Mouse (Mus musculus): ENCODE measurements around the gene Sh2b1. TPM values are rescaled to one million over a fixed set of nuclear protein-coding genes. Genes with fewer than 3 reads are reported as not detected.

Sh2b1 gene
- 39.4 and 42.2 TPM in 2 replicates for polyA plus RNA-seq (2014; fragmentation: Nextera tagmentation; extraction: Ambion mirVana)

DNA sequence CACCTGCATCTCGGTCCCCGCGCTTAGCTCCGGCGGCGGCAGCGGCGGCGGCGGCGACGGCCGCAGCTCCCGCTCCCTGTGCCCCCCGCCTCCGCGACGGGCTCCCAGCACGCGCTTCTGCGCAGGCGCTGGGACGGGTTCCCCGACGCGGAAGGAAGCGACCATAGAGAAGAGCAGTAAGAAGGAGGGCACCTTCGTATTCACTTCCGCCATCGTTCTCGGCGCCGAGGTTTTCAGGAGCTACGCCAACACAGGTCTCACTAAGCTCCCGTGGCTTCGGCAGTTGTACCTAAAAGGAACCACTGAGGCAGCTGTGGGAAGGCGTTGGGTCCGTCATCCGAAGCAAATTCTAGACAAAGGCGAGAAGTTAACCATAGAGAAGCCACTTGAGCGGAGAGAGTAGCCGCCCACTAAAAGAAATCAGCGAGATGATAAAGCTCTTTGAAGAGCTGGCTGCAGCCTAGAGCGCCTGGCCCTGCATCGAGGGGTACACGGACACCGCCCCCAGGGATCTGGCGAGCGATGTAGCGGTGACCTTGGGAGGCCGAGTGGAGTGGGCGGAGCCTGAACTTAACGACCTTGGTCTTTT, at the start of gene Sh2b1:
TSS of gene Sh2b1 (minus strand) at position 432 of the 589 bp plus-strand sequence.
- H3K9me3 ChIP-seq (ENCODE audit: control insufficient read depth, low read depth, low read length), result no peaks in the 10 kb centered on the region
- WGBS, result under 1% methylated on average over 52 of the region's 53 CpGs
- H3K36me3 ChIP-seq (ENCODE audit: control insufficient read depth, insufficient read depth, low read length), result peaks cover 23% of the 10 kb centered on the region
- H3K4me1 ChIP-seq (ENCODE audit: control insufficient read depth, insufficient read depth, low read length), result peaks cover 11% of the 10 kb centered on the region
- H3K27ac ChIP-seq (ENCODE audit: low read length), result peak within 1 kb of the TSS; percentile 84; the same call in 1 of the 2 replicates
- H3K4me3 ChIP-seq (ENCODE audit: low read depth, low read length), result peak within 1 kb of the TSS; percentile 62
- H3K4me2 ChIP-seq (replicated peaks; ENCODE audit: low read depth, low read length), result peak within 1 kb of the TSS; percentile 78
- no peaks in the 10 kb centered on the region for H3K27me3 ChIP-seq (ENCODE audit: control insufficient read depth, insufficient read depth, low read length)
- H3K9ac ChIP-seq (replicated peaks; ENCODE audit: low read depth, low read length), result peak within 1 kb of the TSS; percentile 93
- peak; percentile 91 for ATAC-seq (ENCODE audit: insufficient number of reproducible peaks, insufficient read depth, low FRiP score, low read depth)

DNA sequence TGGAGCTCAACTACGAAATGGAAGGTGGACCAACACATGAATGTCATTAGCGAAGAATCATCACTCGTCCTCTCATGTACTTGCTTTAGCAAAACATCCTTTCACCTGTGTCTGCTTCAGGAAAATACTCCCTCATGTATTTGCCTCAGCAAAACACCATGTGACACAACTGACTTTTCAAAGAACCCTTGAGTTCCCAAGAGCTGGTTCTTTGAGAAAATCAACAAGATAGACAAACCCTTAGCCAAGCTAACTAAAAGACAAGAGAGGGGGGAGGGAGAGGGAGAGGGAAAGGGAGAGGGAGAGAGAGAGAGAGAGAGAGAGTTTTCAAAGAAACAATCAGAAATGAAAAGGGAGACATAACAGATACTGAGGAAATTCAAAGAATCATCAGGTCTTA, 48.1 kb upstream of the Sh2b1 start:
- no peak overlapping the region for H3K4me3 ChIP-seq (ENCODE audit: low read depth, low read length)
- no peaks in the 10 kb centered on the region for H3K27me3 ChIP-seq (ENCODE audit: control insufficient read depth, insufficient read depth, low read length)
- H3K4me1 ChIP-seq (ENCODE audit: control insufficient read depth, insufficient read depth, low read length), result no peaks in the 10 kb centered on the region
- no peak overlapping the region for H3K27ac ChIP-seq (ENCODE audit: low read length)
- H3K4me2 ChIP-seq (replicated peaks; ENCODE audit: low read depth, low read length), result no peak overlapping the region
- WGBS, result 87% methylated on average over 3 of the region's 3 CpGs
- H3K9me3 ChIP-seq (ENCODE audit: control insufficient read depth, low read depth, low read length), result no peaks in the 10 kb centered on the region
- H3K9ac ChIP-seq (replicated peaks; ENCODE audit: low read depth, low read length), result no peak overlapping the region
- ATAC-seq (ENCODE audit: insufficient number of reproducible peaks, insufficient read depth, low FRiP score, low read depth), result no peak
- H3K36me3 ChIP-seq (ENCODE audit: control insufficient read depth, insufficient read depth, low read length), result no peaks in the 10 kb centered on the region

DNA sequence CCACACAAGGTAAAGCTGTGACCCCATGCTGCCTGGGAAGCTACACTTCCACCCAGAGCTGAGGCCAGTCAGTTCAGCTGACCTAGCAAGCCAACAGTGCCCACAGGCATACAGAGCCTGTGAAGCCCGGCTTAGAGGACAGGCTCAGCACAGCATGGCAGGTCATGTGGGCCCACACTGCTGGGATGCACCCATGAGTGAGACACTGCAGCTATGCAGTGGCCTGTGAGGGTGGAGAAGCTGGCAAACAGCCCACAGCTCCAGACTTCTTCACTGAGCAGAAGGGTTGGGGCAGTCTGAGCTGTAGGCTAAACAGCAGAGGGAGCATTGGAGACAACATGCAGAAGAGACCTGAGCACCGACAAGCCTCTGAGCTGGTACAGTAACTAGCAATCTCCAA, 44.3 kb upstream of the Sh2b1 start:
- no peaks in the 10 kb centered on the region for H3K4me1 ChIP-seq (ENCODE audit: control insufficient read depth, insufficient read depth, low read length)
- H3K27me3 ChIP-seq (ENCODE audit: control insufficient read depth, insufficient read depth, low read length), result no peaks in the 10 kb centered on the region
- no peak overlapping the region for H3K27ac ChIP-seq (ENCODE audit: low read length)
- WGBS, result 60% methylated on average over 2 of the region's 2 CpGs
- H3K9me3 ChIP-seq (ENCODE audit: control insufficient read depth, low read depth, low read length), result no peaks in the 10 kb centered on the region
- no peak overlapping the region for H3K4me3 ChIP-seq (ENCODE audit: low read depth, low read length)
- ATAC-seq (ENCODE audit: insufficient number of reproducible peaks, insufficient read depth, low FRiP score, low read depth), result no peak
- H3K4me2 ChIP-seq (replicated peaks; ENCODE audit: low read depth, low read length), result no peak overlapping the region
- H3K9ac ChIP-seq (replicated peaks; ENCODE audit: low read depth, low read length), result no peak overlapping the region
- no peaks in the 10 kb centered on the region for H3K36me3 ChIP-seq (ENCODE audit: control insufficient read depth, insufficient read depth, low read length)

DNA sequence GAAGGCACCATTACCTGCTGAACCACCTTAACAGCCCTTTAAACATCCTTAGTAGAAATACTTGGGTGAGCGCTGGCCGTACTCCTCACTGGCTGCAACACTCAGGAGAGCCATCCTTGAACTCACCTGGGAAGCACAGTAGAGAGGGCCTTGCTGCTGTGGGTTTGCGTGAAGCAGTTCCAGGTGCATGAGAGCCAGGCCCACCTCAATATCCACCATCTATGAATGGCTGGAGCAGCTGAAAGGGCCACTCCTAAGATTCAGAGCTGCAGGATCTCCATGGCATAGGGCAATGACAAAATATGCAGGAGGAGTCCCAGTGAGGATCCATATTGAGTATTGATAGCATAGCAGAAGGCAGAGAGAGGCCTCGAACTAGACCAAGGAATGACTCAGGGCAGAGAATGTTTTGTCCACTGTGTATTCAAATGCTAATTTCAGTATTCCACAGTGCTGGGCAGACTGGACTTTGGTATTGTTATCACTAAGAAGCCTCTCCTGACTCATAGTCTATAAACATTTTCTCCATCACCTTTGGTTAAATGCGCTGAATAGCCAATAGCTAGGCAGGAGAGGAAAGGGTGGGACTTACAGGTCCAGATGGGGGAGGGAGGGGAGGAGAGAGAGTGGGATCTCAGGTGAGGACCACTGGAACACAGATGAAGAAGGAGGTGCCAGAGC, 43.2 kb upstream of the Sh2b1 start:
- Histone ChIP-seq H3K27me3 (ENCODE audit: control insufficient read depth, insufficient read depth, low read length) (no peaks in the 10 kb centered on the region), H3K9ac (replicated peaks; ENCODE audit: low read depth, low read length) (no peak overlapping the region), H3K4me2 (replicated peaks; ENCODE audit: low read depth, low read length) (no peak overlapping the region), H3K4me3 (ENCODE audit: low read depth, low read length) (no peak overlapping the region), H3K27ac (ENCODE audit: low read length) (no peak overlapping the region), H3K9me3 (ENCODE audit: control insufficient read depth, low read depth, low read length) (no peaks in the 10 kb centered on the region), H3K36me3 (ENCODE audit: control insufficient read depth, insufficient read depth, low read length) (no peaks in the 10 kb centered on the region), H3K4me1 (ENCODE audit: control insufficient read depth, insufficient read depth, low read length) (no peaks in the 10 kb centered on the region)
- WGBS, result 84% methylated on average over 5 of the region's 5 CpGs
- ATAC-seq (ENCODE audit: insufficient number of reproducible peaks, insufficient read depth, low FRiP score, low read depth), result no peak; the same call in 1 of the 2 replicates

DNA sequence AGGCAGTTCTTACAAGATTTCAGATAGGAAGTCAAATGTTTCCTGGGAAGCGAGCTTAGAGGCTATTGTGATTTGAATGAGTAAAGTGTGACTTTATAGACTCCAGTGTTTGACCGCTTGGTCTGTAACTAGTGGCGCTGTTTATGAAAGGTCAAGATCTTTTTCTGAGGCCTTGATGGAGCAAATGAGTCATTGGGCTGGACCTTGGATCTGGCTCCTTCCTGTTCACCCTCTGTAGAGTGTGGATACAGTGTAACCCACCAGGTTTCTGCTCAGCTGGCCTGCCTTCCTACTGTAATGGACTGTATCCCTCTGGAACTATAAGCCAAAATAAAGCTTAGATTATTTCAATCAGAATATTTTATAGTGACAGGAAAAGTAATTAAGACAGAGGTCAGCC, 36.1 kb upstream of the Sh2b1 start:
- no peak overlapping the region for H3K9ac ChIP-seq (replicated peaks; ENCODE audit: low read depth, low read length)
- no peaks in the 10 kb centered on the region for H3K27me3 ChIP-seq (ENCODE audit: control insufficient read depth, insufficient read depth, low read length)
- no peaks in the 10 kb centered on the region for H3K36me3 ChIP-seq (ENCODE audit: control insufficient read depth, insufficient read depth, low read length)
- WGBS, result 78% methylated on average over 3 of the region's 3 CpGs
- no peak overlapping the region for H3K27ac ChIP-seq (ENCODE audit: low read length)
- H3K4me1 ChIP-seq (ENCODE audit: control insufficient read depth, insufficient read depth, low read length), result no peaks in the 10 kb centered on the region
- no peak for ATAC-seq (ENCODE audit: insufficient number of reproducible peaks, insufficient read depth, low FRiP score, low read depth)
- no peak overlapping the region for H3K4me2 ChIP-seq (replicated peaks; ENCODE audit: low read depth, low read length)
- no peaks in the 10 kb centered on the region for H3K9me3 ChIP-seq (ENCODE audit: control insufficient read depth, low read depth, low read length)
- no peak overlapping the region for H3K4me3 ChIP-seq (ENCODE audit: low read depth, low read length)

DNA sequence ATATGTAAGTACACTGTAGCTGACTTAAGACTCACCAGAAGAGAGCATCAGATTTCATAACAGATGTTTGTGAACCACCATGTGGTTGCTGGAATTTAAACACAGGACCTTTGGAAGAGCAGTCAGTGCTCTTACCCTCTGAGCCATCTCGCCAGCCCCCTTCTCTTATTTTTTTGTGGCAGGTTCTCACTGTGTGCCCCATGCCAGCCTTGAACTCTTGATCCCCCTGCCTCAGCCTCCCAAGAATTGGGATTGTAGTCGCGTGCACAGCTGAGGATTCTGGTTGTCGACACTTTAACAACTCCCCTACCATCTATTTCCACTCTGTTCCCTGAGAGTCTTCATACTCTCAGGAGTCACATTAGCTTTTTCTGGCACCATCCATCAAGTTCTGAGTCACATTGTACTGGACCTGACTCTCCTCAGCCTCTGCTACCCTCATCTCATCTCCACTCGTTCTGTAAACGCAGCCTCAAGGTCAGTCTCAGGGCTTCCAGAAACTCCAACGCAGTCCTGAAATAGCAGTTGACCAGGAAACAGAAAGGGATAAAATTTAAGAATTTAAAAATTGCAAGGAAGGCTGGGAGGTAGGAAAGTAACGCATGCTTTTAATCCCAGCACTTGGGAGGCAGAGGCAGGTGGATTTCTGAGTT, 32.0 kb upstream of the Sh2b1 start:
- 73% methylated on average over 8 of the region's 8 CpGs for WGBS
- Histone ChIP-seq H3K4me1 (ENCODE audit: control insufficient read depth, insufficient read depth, low read length) (no peaks in the 10 kb centered on the region), H3K27ac (ENCODE audit: low read length) (no peak overlapping the region), H3K36me3 (ENCODE audit: control insufficient read depth, insufficient read depth, low read length) (no peaks in the 10 kb centered on the region), H3K9ac (replicated peaks; ENCODE audit: low read depth, low read length) (no peak overlapping the region), H3K4me2 (replicated peaks; ENCODE audit: low read depth, low read length) (no peak overlapping the region), H3K4me3 (ENCODE audit: low read depth, low read length) (no peak overlapping the region), H3K9me3 (ENCODE audit: control insufficient read depth, low read depth, low read length) (no peaks in the 10 kb centered on the region), H3K27me3 (ENCODE audit: control insufficient read depth, insufficient read depth, low read length) (no peaks in the 10 kb centered on the region)
- ATAC-seq (ENCODE audit: insufficient number of reproducible peaks, insufficient read depth, low FRiP score, low read depth), result no peak

DNA sequence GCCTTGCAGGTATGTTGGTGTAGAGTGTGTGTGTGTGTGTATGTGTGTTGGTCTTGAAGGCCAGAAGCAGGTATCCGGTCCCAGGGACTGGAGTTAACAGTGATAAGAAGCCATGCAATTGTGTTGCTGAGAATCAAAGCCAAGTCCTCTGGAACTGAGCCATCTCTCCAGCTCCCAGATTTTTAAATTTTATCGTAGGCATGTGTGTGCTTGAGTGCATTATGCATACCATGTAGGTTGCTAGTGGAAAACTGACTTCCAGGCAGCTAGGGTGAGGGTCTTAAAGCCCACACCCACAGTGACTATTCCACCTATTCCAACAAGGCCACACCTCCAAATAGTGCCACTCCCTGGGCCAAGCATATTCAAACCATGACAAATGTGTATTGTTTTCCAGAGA, 29.7 kb upstream of the Sh2b1 start:
- H3K9ac ChIP-seq (replicated peaks; ENCODE audit: low read depth, low read length), result no peak overlapping the region
- no peaks in the 10 kb centered on the region for H3K9me3 ChIP-seq (ENCODE audit: control insufficient read depth, low read depth, low read length)
- WGBS, result 67% methylated on average over 2 of the region's 2 CpGs
- H3K4me2 ChIP-seq (replicated peaks; ENCODE audit: low read depth, low read length), result no peak overlapping the region
- ATAC-seq (ENCODE audit: insufficient number of reproducible peaks, insufficient read depth, low FRiP score, low read depth), result no peak
- no peak overlapping the region for H3K4me3 ChIP-seq (ENCODE audit: low read depth, low read length)
- H3K27me3 ChIP-seq (ENCODE audit: control insufficient read depth, insufficient read depth, low read length), result no peaks in the 10 kb centered on the region
- no peak overlapping the region for H3K27ac ChIP-seq (ENCODE audit: low read length)
- 0 out of 2 replicates have a peak, but pooled peaks cover 5% of the 10 kb centered on the region for H3K4me1 ChIP-seq (ENCODE audit: control insufficient read depth, insufficient read depth, low read length)
- peaks cover 13% of the 10 kb centered on the region for H3K36me3 ChIP-seq (ENCODE audit: control insufficient read depth, insufficient read depth, low read length)

DNA sequence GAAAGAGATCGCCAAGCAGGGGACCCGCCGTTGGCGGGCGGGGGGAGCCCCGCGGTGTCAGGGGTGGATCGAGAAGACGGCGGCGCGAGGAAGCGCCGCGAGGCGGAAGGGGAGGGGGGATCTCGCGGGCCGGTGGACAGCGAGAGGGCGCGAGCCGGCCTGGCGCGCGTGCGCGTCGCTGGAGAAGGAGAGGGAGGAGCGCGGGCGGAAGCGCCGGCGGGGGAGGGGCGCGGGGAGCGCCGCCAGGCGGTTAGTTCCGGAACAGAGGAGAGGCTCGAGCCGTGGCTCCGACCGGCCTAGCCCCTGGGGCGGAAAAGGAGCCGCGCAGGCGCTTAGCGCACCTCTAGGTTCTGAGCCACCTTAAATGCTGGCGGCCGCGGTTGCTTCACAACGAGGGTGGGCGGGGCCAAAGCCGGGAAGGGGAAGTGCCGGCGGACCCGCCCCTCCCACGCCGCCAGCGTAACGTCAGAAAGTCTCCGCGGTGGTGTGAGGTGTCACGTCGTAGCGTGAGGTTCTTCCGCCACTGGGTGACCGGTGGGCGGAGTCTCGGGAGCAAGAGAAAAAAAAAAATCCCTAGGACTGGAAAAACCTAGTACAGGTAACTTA, 28.2 kb upstream of the Sh2b1 start, which contains the start of gene Atxn2l:
TSS of gene Atxn2l (minus strand) at position 165 of the 606 bp plus-strand sequence.
- peak within 1 kb of the TSS; percentile 63 for H3K4me2 ChIP-seq (replicated peaks; ENCODE audit: low read depth, low read length)
- peak within 1 kb of the TSS; percentile 100 for H3K9ac ChIP-seq (replicated peaks; ENCODE audit: low read depth, low read length)
- H3K27me3 ChIP-seq (ENCODE audit: control insufficient read depth, insufficient read depth, low read length), result no peaks in the 10 kb centered on the region
- peak; percentile 93 for ATAC-seq (ENCODE audit: insufficient number of reproducible peaks, insufficient read depth, low FRiP score, low read depth)
- under 1% methylated on average over 51 of the region's 72 CpGs for WGBS
- H3K27ac ChIP-seq (ENCODE audit: low read length), result peak within 1 kb of the TSS; percentile 100
- peaks cover 29% of the 10 kb centered on the region for H3K36me3 ChIP-seq (ENCODE audit: control insufficient read depth, insufficient read depth, low read length)
- H3K4me1 ChIP-seq (ENCODE audit: control insufficient read depth, insufficient read depth, low read length), result 0 out of 2 replicates have a peak, but pooled peaks cover 5% of the 10 kb centered on the region
- H3K4me3 ChIP-seq (ENCODE audit: low read depth, low read length), result peak within 1 kb of the TSS; percentile 100
- no peaks in the 10 kb centered on the region for H3K9me3 ChIP-seq (ENCODE audit: control insufficient read depth, low read depth, low read length)
